Mouse (Mus musculus): Measurements from ENCODE around the gene Ifitm10. TPM values are rescaled to one million over a fixed set of nuclear protein-coding genes. Genes with fewer than 3 reads are reported as not detected.
A peak's percentile ranks its signal among the peaks of the same experiment; 100 is the strongest.

The Ifitm10 gene
- polyA plus RNA-seq, 1 experiment from 2014 or later = 0.40 TPM

DNA sequence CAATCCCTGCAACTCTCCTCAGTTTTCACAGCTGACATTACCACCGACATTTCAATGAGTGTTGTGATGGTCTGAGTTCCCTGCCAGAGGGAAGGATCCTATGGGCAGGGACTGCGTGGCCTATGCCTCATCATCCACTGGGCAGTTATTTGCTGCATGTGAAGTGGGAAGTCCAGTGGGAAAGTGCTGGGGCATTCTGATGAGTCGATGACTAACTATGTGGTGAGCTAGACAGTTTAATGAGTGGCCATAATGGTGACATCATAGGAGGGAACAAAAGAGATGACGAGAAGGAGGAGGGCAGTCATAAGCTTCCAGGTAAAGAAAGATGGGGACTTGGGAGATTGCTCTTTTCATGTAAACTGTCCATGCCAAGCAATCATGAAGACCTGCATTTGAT is 10.4 kb downstream of the Ifitm10 start:
- no peaks in the 10 kb centered on the region for H3K36me3 ChIP-seq (ENCODE audit: control insufficient read depth, insufficient read depth, low read length)
- no peak overlapping the region for H3K9ac ChIP-seq (ENCODE audit: low read length)
- H3K27ac ChIP-seq (ENCODE audit: low read depth, low read length) = no peak overlapping the region
- no peak for DNase-seq (ENCODE audit: low spot score, missing footprints)
- no peak for ATAC-seq (ENCODE audit: low FRiP score)
- no peaks in the 10 kb centered on the region for H3K9me3 ChIP-seq (ENCODE audit: control insufficient read depth, low read length)
- H3K4me1 ChIP-seq (ENCODE audit: control insufficient read depth, insufficient read depth, low read length) = peaks cover 3% of the 10 kb centered on the region; the same call in 1 of the 2 replicates
- no peaks in the 10 kb centered on the region for H3K27me3 ChIP-seq (ENCODE audit: control insufficient read depth, insufficient read depth, low read length)
- 82% methylated on average over 4 of the region's 4 CpGs for WGBS
- H3K4me3 ChIP-seq (ENCODE audit: low read depth, low read length) = no peak overlapping the region
- H3K4me2 ChIP-seq = no peak overlapping the region

DNA sequence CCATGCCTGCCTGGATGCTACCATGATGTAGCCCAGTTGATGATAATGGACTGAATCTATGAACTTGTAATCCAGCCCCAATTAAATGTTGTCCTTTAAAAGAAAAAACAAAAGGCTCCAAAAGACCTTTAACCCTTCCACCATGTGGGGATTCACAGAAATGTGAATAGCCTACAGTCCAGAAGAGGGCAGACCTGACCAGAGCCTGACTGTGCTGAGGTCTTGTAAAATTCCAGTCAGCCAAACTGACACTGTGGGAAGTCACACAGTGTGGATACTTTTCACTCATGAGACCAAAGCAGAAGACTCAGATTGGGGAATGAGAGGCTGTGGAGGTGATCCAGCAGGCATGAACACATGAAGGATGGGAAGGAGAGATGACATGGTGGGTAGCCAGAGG is 12.8 kb downstream of the Ifitm10 start:
- Histone ChIP-seq H3K27me3 (ENCODE audit: control insufficient read depth, insufficient read depth, low read length) (no peaks in the 10 kb centered on the region), H3K4me3 (ENCODE audit: low read depth, low read length) (no peak overlapping the region), H3K36me3 (ENCODE audit: control insufficient read depth, insufficient read depth, low read length) (no peaks in the 10 kb centered on the region), H3K27ac (ENCODE audit: low read depth, low read length) (no peak overlapping the region), H3K4me1 (ENCODE audit: control insufficient read depth, insufficient read depth, low read length) (peaks cover 3% of the 10 kb centered on the region; the same call in 1 of the 2 replicates), H3K9ac (ENCODE audit: low read length) (no peak overlapping the region), H3K9me3 (ENCODE audit: control insufficient read depth, low read length) (no peaks in the 10 kb centered on the region), H3K4me2 (no peak overlapping the region)
- DNase-seq (ENCODE audit: low spot score, missing footprints) = no peak
- no peak for ATAC-seq (ENCODE audit: low FRiP score)

- Histone ChIP-seq H3K27me3 (ENCODE audit: control insufficient read depth, insufficient read depth, low read length) (no peaks in the 10 kb centered on the region), H3K36me3 (ENCODE audit: control insufficient read depth, insufficient read depth, low read length) (no peaks in the 10 kb centered on the region), H3K9ac (ENCODE audit: low read length) (no peak overlapping the region), H3K9me3 (ENCODE audit: control insufficient read depth, low read length) (no peaks in the 10 kb centered on the region), H3K27ac (ENCODE audit: low read depth, low read length) (no peak overlapping the region), H3K4me2 (no peak overlapping the region), H3K4me3 (ENCODE audit: low read depth, low read length) (no peak overlapping the region), H3K4me1 (ENCODE audit: control insufficient read depth, insufficient read depth, low read length) (peaks cover 3% of the 10 kb centered on the region; the same call in 1 of the 2 replicates)
- DNase-seq (ENCODE audit: low spot score, missing footprints) (no peak), ATAC-seq (ENCODE audit: low FRiP score) (no peak)
- 71% methylated on average over 8 of the region's 8 CpGs for WGBS
Observed at GRCm38 (mm10) chr7:142359129-142359528, 14.4 kb downstream of the Ifitm10 start.

GRCm38 (mm10) chr7:142357566-142357965 is 16.0 kb downstream of the Ifitm10 start:
- DNase-seq (ENCODE audit: low spot score, missing footprints) = no peak
- H3K27me3 ChIP-seq (ENCODE audit: control insufficient read depth, insufficient read depth, low read length) = no peaks in the 10 kb centered on the region
- no peaks in the 10 kb centered on the region for H3K9me3 ChIP-seq (ENCODE audit: control insufficient read depth, low read length)
- H3K9ac ChIP-seq (ENCODE audit: low read length) = no peak overlapping the region
- 85% methylated on average over 3 of the region's 3 CpGs for whole genome bisulfite sequencing
- H3K27ac ChIP-seq (ENCODE audit: low read depth, low read length) = no peak overlapping the region
- H3K36me3 ChIP-seq (ENCODE audit: control insufficient read depth, insufficient read depth, low read length) = no peaks in the 10 kb centered on the region
- ATAC-seq (ENCODE audit: low FRiP score) = no peak
- H3K4me2 ChIP-seq = no peak overlapping the region
- H3K4me3 ChIP-seq (ENCODE audit: low read depth, low read length) = no peak overlapping the region
- H3K4me1 ChIP-seq (ENCODE audit: control insufficient read depth, insufficient read depth, low read length) = peaks cover 3% of the 10 kb centered on the region; the same call in 1 of the 2 replicates

DNA sequence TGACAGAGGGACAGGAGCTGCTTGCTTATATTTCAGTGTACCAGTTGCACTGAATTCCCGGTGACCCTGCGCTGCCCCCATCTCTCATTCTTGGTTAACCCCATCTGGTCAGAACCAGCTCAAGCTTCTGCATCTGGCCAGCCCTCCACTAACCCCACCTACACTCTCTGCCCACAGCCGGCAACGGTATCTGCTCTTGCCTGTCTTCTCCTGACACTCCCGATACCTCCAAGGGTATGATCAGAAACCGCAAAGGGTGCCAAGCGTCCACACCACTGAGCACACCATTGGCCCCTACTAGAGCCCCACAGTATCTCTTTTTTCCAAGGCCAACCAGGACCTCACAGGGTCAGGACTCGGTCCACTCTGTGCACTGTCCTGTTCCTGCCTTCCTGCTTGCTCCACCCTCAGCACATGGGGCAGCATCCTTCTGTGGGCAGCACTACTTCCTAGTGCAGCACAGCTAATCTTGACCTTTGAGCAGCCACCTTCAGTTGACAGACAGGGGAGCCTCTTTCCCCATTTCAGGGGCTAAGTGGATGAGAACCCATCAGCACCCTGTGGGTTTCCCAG is 18.8 kb downstream of the Ifitm10 start:
- H3K4me1 ChIP-seq (ENCODE audit: control insufficient read depth, insufficient read depth, low read length) = peaks cover 3% of the 10 kb centered on the region; the same call in 1 of the 2 replicates
- no peak overlapping the region for H3K9ac ChIP-seq (ENCODE audit: low read length)
- H3K27me3 ChIP-seq (ENCODE audit: control insufficient read depth, insufficient read depth, low read length) = no peaks in the 10 kb centered on the region
- H3K4me2 ChIP-seq = no peak overlapping the region
- DNase-seq (ENCODE audit: low spot score, missing footprints) (no peak), ATAC-seq (ENCODE audit: low FRiP score) (no peak)
- no peak overlapping the region for H3K27ac ChIP-seq (ENCODE audit: low read depth, low read length)
- H3K4me3 ChIP-seq (ENCODE audit: low read depth, low read length) = no peak overlapping the region
- H3K36me3 ChIP-seq (ENCODE audit: control insufficient read depth, insufficient read depth, low read length) = no peaks in the 10 kb centered on the region
- WGBS = 85% methylated on average over 8 of the region's 8 CpGs
- no peaks in the 10 kb centered on the region for H3K9me3 ChIP-seq (ENCODE audit: control insufficient read depth, low read length)

GRCm38 (mm10) chr7:142353854-142354253 is 19.7 kb downstream of the Ifitm10 start:
- Histone ChIP-seq H3K9ac (ENCODE audit: low read length) (no peak overlapping the region), H3K27ac (ENCODE audit: low read depth, low read length) (no peak overlapping the region), H3K4me2 (no peak overlapping the region), H3K9me3 (ENCODE audit: control insufficient read depth, low read length) (no peaks in the 10 kb centered on the region), H3K36me3 (ENCODE audit: control insufficient read depth, insufficient read depth, low read length) (no peaks in the 10 kb centered on the region), H3K4me3 (ENCODE audit: low read depth, low read length) (no peak overlapping the region), H3K4me1 (ENCODE audit: control insufficient read depth, insufficient read depth, low read length) (peaks cover 4% of the 10 kb centered on the region; the same call in 1 of the 2 replicates), H3K27me3 (ENCODE audit: control insufficient read depth, insufficient read depth, low read length) (no peaks in the 10 kb centered on the region)
- ATAC-seq (ENCODE audit: low FRiP score) (no peak), DNase-seq (ENCODE audit: low spot score, missing footprints) (no peak)
- WGBS = 82% methylated on average over 5 of the region's 5 CpGs

- no peak overlapping the region for H3K4me3 ChIP-seq (ENCODE audit: low read depth, low read length)
- no peaks in the 10 kb centered on the region for H3K9me3 ChIP-seq (ENCODE audit: control insufficient read depth, low read length)
- H3K4me2 ChIP-seq = no peak overlapping the region
- no peak overlapping the region for H3K27ac ChIP-seq (ENCODE audit: low read depth, low read length)
- H3K4me1 ChIP-seq (ENCODE audit: control insufficient read depth, insufficient read depth, low read length) = 0 out of 2 replicates have a peak, but pooled peaks cover 4% of the 10 kb centered on the region
- ATAC-seq (ENCODE audit: low FRiP score) (no peak), DNase-seq (ENCODE audit: low spot score, missing footprints) (no peak)
- H3K36me3 ChIP-seq (ENCODE audit: control insufficient read depth, insufficient read depth, low read length) = no peaks in the 10 kb centered on the region
- no peak overlapping the region for H3K9ac ChIP-seq (ENCODE audit: low read length)
- WGBS = 79% methylated on average over 5 of the region's 5 CpGs
- no peaks in the 10 kb centered on the region for H3K27me3 ChIP-seq (ENCODE audit: control insufficient read depth, insufficient read depth, low read length)
Observed at GRCm38 (mm10) chr7:142351569-142351968, 22.0 kb downstream of the Ifitm10 start.

GRCm38 (mm10) chr7:142349308-142349961 is 24.1 kb downstream of the Ifitm10 start:
- Histone ChIP-seq H3K9me3 (ENCODE audit: control insufficient read depth, low read length) (no peaks in the 10 kb centered on the region), H3K9ac (ENCODE audit: low read length) (no peak overlapping the region), H3K4me1 (ENCODE audit: control insufficient read depth, insufficient read depth, low read length) (0 out of 2 replicates have a peak, but pooled peaks cover 4% of the 10 kb centered on the region), H3K4me2 (no peak overlapping the region), H3K27ac (ENCODE audit: low read depth, low read length) (no peak overlapping the region), H3K4me3 (ENCODE audit: low read depth, low read length) (no peak overlapping the region), H3K36me3 (ENCODE audit: control insufficient read depth, insufficient read depth, low read length) (no peaks in the 10 kb centered on the region), H3K27me3 (ENCODE audit: control insufficient read depth, insufficient read depth, low read length) (no peaks in the 10 kb centered on the region)
- ATAC-seq (ENCODE audit: low FRiP score) (peak; percentile 69), DNase-seq (ENCODE audit: low spot score, missing footprints) (no peak)
- 28% methylated on average over 9 of the region's 9 CpGs for WGBS

DNA sequence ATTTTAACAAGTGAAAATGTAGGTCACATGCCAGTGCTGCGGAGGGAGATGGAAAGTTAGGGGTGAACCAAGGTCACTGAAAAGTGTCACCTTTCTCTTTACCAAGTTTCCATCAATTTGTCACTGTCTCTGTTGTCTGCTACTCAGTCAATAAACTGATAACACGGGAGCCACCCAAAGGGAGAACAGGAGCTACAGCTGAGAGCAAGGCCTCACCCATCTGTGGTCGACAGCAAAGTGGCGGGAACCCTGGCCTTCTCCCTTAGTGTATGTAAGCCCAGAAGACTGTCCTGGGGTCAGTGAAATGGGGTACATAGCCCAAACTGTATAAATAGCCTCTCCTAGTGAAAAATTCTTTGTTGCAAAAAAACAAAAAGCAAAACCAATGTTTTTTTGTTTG is 26.0 kb downstream of the Ifitm10 start:
- H3K9ac ChIP-seq (ENCODE audit: low read length) = no peak overlapping the region
- H3K4me3 ChIP-seq (ENCODE audit: low read depth, low read length) = no peak overlapping the region
- no peak overlapping the region for H3K27ac ChIP-seq (ENCODE audit: low read depth, low read length)
- H3K4me2 ChIP-seq = no peak overlapping the region
- H3K9me3 ChIP-seq (ENCODE audit: control insufficient read depth, low read length) = no peaks in the 10 kb centered on the region
- no peaks in the 10 kb centered on the region for H3K27me3 ChIP-seq (ENCODE audit: control insufficient read depth, insufficient read depth, low read length)
- H3K4me1 ChIP-seq (ENCODE audit: control insufficient read depth, insufficient read depth, low read length) = 0 out of 2 replicates have a peak, but pooled peaks cover 4% of the 10 kb centered on the region
- no peaks in the 10 kb centered on the region for H3K36me3 ChIP-seq (ENCODE audit: control insufficient read depth, insufficient read depth, low read length)
- WGBS = 83% methylated on average over 4 of the region's 4 CpGs
- ATAC-seq (ENCODE audit: low FRiP score) = no peak
- DNase-seq (ENCODE audit: low spot score, missing footprints) = no peak
